Mouse (Mus musculus) limb, embryonic 11.5 days (tissue): ENCODE measurements around the gene Polr3e. TPM values are rescaled to one million over a fixed set of nuclear protein-coding genes. Genes with fewer than 3 reads are reported as not detected.
"Not testable (repeated sequence)": the region's sequence is repeated elsewhere in the genome, so short reads cannot be mapped to it uniquely, and the experiment has no call there.

Experiments
- ATAC-seq: fragments of 200-750 bp; cut with Nextera tagmentation; 2 replicates; pipeline ENCODE4 v1.8.0; 2017; ENCODE audit warnings: low read depth; ENCODE audit not compliant: insufficient number of reproducible peaks, low FRiP score, low TSS enrichment
- DNase-seq: peaks from one replicate; pipeline ENCODE4 v3.0.0-alpha.2; 2015; ENCODE audit warnings: low spot score
- H3K27ac ChIP-seq: fragments of 300-500 bp; sonication (generic); replicated peaks from 2 replicates; pipeline ENCODE4 v1.5.1; 2014; ENCODE audit warnings: low read depth, mild to moderate bottlenecking, low read length
- H3K27me3 ChIP-seq: fragments of 300-500 bp; sonication (generic); 2 replicates; pipeline ENCODE4 v1.6.1; 2014; ENCODE audit warnings: mild to moderate bottlenecking, low read length, mixed read lengths; ENCODE audit not compliant: control insufficient read depth, insufficient read depth
- H3K36me3 ChIP-seq: fragments of 300-500 bp; sonication (generic); 2 replicates; pipeline ENCODE4 v1.6.1; 2014; ENCODE audit warnings: mild to moderate bottlenecking, low read length, moderate library complexity, mixed read lengths; ENCODE audit not compliant: control insufficient read depth, insufficient read depth
- H3K4me1 ChIP-seq: fragments of 300-500 bp; sonication (generic); 2 replicates; pipeline ENCODE4 v1.6.1; 2014; ENCODE audit warnings: low read length, mixed read lengths; ENCODE audit not compliant: control insufficient read depth, insufficient read depth
- H3K4me2 ChIP-seq: fragments of 300-500 bp; sonication (generic); 2 replicates; pipeline ENCODE4 v1.6.1; 2014; ENCODE audit warnings: low read depth, mild to moderate bottlenecking, moderate library complexity; ENCODE audit not compliant: severe bottlenecking
- H3K4me3 ChIP-seq: fragments of 300-500 bp; sonication (generic); 2 replicates; pipeline ENCODE4 v1.5.1; 2014; ENCODE audit warnings: low read depth, low read length
- H3K9ac ChIP-seq: fragments of 300-500 bp; sonication (generic); 2 replicates; pipeline ENCODE4 v1.6.1; 2014; ENCODE audit warnings: mild to moderate bottlenecking, low read length
- H3K9me3 ChIP-seq: fragments of 300-500 bp; sonication (generic); 2 replicates; pipeline ENCODE4 v1.6.1; 2016; ENCODE audit warnings: low read length; ENCODE audit not compliant: control insufficient read depth
- WGBS: fragments of 180-500 bp; shearing (Covaris S2); extraction: QIAGEN DNeasy Blood & Tissue Kit; methylation state at CpG from one replicate; pipeline ENCODE4 v1.1.7; 2014; 5-methylcytosine and 5-hydroxymethylcytosine counted together
- polyA plus RNA-seq: library from polyadenylated mRNA; unstranded; fragments of >200 nt; fragmentation: Nextera tagmentation; extraction: Ambion mirVana; gene quantifications from 2 replicates; pipeline ENCODE4 v1.2.1, GENCODE M21; 2014

The Polr3e gene
- polyA plus RNA-seq, 1 experiment from 2014 or later, result 29.3 TPM

DNA sequence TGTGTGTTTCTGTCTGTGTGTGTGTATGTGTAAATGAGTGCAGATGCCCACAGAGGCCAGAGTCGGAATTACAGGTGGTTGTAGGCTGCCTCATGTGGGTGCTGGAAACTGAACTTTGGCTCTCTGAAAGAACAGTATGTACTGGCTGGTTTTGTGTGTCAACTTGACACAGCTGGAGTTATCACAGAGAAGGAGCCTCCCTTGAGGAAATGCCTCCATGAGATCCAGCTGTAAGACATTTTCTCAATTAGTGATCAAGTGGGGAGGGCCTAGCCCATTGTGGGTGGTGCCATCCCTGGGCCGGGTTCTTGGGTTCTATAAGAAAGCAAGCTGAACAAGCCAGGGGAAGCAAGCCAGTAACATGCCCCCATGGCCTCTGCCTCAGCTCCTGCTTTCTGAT, 54.9 kb downstream of the Polr3e start:
- not testable (repeated sequence) for H3K4me3 ChIP-seq, H3K9me3 ChIP-seq, H3K36me3 ChIP-seq, DNase-seq, H3K27me3 ChIP-seq, H3K4me1 ChIP-seq, H3K9ac ChIP-seq, H3K27ac ChIP-seq, ATAC-seq, H3K4me2 ChIP-seq
- 92% methylated on average over 2 of the region's 2 CpGs for WGBS

DNA sequence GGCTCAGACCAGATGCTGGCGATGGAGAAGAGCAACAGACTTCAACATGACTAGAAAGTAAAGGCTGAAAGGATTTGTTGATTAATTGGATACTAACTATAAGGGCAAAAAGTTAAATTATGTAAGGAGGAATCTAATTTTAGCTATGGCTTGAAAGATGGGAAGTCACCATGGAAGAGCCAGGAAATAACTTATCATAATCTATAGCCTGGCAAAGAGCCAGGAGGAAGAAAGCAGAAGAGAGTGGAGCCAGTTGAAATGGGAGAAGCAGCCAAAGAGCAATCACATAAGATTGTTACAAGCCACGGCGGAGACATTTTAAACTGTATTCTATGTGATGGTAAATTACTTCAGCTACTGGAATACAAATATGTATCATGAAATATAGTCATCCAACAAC, 56.5 kb downstream of the Polr3e start:
- ATAC-seq (no peak), DNase-seq (no peak)
- no peaks in the 10 kb centered on the region for H3K4me1 ChIP-seq
- no peak overlapping the region for H3K4me2 ChIP-seq
- H3K4me3 ChIP-seq, result no peak overlapping the region
- H3K9me3 ChIP-seq, result no peaks in the 10 kb centered on the region
- 95% methylated on average over 3 of the region's 3 CpGs for WGBS
- no peak overlapping the region for H3K9ac ChIP-seq
- no peaks in the 10 kb centered on the region for H3K36me3 ChIP-seq
- no peaks in the 10 kb centered on the region for H3K27me3 ChIP-seq
- no peak overlapping the region for H3K27ac ChIP-seq

DNA sequence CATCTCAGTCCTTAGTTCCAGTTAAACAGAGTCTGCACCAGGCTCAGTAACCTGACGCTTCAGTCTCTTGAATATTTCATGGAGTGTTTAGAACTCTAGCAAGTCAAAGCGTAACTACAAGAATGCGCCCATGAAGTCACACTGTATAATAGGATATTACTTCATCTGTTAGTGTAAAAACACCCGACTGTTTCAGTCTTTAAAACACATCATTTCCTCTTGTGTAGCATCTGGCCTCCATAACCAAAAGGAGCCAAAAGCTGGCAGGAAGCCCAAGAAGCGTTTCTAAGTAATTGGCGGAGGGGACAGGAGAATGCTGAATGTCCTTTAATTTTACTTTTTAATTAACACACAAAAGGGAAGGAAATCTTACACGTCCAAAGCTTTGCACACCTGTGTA, 59.5 kb downstream of the Polr3e start:
- Histone ChIP-seq H3K9me3 (no peaks in the 10 kb centered on the region), H3K27ac (no peak overlapping the region), H3K36me3 (no peaks in the 10 kb centered on the region), H3K4me1 (0 out of 2 replicates have a peak, but pooled peaks cover 4% of the 10 kb centered on the region), H3K9ac (no peak overlapping the region), H3K4me2 (no peak overlapping the region), H3K4me3 (no peak overlapping the region), H3K27me3 (no peaks in the 10 kb centered on the region)
- DNase-seq, result no peak
- WGBS, result 67% methylated on average over 7 of the region's 7 CpGs
- no peak for ATAC-seq

DNA sequence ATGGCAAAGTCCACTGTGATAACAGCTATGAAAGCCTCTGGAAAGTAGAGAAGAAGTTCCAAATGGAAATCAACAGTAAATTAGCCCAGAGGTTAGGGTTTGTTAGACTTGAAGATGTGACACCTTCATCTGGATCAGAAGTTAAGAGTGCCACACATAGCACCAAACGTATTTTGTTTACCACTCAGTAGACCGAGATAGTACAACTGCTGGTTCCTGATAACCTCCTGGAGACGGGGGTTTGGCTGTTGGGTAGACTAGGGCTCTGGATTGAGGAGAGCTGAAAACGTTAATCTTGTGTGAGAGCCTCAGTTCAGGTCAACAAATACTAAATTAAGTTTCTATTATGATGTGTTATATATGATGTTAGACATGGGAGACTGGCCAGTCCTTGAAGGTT, 62.5 kb downstream of the Polr3e start:
- no peak overlapping the region for H3K9ac ChIP-seq
- no peaks in the 10 kb centered on the region for H3K9me3 ChIP-seq
- H3K4me1 ChIP-seq, result 0 out of 2 replicates have a peak, but pooled peaks cover 4% of the 10 kb centered on the region
- H3K27me3 ChIP-seq, result no peaks in the 10 kb centered on the region
- 91% methylated on average over 4 of the region's 4 CpGs for WGBS
- DNase-seq, result no peak
- ATAC-seq, result no peak
- H3K4me2 ChIP-seq, result no peak overlapping the region
- H3K27ac ChIP-seq, result no peak overlapping the region
- no peak overlapping the region for H3K4me3 ChIP-seq
- H3K36me3 ChIP-seq, result no peaks in the 10 kb centered on the region

DNA sequence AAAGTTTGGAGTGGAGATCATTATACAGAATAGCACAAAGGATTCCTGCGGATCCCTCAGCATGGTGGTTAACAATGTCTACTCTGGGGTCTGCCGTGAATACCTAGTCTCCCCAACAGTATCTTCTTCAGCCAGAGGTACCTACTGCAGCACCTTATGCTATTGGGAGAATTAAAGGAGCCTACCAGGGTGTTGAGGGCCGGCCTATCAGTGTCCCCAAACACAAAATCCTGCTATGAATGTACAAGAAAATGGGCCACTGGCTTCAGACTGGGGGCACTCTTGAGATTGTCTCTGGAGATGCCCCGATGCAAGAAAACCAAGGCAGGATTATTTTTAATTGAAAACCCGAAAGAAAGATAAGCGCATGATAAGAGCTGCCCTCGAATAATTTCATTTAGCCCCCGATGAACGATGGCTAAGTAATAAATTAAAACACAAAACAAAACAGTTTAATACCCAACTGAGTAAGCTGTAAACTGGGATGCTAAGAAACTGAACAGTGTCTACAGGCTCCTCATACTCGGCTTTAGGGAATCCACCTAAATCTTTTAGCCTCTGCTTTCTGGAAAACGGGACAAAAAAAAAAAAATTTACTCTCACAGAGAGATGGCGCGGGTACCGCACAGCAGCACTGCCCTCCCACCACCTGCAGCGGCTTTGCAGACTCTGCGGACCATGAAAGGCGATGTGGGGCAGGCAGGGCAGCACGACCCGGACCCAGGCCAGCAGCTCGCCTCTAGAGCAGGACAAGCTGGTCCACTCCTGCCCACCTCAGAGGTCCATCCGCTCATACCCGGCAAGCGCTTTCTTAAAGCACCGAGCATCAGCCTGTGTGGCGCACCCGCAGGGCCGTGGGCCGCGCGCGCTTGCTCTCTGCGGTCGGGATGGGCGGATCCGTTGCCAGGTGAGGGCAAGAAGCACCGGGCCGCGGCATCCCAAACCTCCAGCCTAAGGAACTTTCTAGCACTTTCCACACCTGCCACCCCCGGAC, 63.7 kb downstream of the Polr3e start:
- H3K27ac ChIP-seq, result 0 out of 2 replicates have a peak overlapping the region, but pooled peaks have one; percentile 30
- peak; percentile 68 for ATAC-seq
- WGBS, result 6% methylated on average over 39 of the region's 39 CpGs

DNA sequence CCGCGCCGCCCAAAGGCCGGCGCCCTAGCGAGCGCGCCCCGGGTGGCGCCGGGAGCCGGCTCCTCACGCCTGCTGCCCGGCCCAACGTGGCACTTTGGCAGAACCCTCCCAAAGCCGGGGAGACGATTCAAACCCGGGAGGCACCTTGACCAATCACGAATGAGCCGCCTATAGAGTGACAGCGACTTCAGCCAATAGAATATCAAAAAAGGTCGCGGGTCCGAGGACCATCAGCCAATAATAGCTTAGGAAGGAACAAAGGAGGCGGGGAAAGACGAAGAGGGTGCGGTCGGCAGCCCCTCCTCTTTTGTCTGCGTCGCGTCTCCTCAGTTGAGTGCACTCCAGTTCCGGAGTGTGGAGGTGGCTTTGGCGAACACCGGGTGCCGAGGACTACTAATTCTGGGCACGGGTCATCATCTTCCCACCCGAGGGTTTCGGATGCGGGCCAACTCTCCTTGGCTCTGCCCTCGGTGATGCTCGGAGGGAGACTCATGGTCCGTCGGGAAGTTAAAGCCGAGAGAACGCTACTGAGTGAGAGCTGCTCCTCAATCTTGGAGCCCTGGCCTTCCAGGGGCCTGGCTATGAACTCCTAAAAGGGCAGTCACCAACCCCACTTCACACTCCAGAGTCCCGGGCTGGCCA, 64.8 kb downstream of the Polr3e start, which contains the start of the genes Cdr2 and Mfsd13b:
Cdr2 (minus strand) TSS at position 113 of the 642 bp plus-strand sequence.
Mfsd13b (plus strand) TSS at position 310 of the 642 bp plus-strand sequence.
- H3K9me3 ChIP-seq, result no peaks in the 10 kb centered on the region
- no peaks in the 10 kb centered on the region for H3K36me3 ChIP-seq
- H3K4me1 ChIP-seq, result 0 out of 2 replicates have a peak, but pooled peaks cover 4% of the 10 kb centered on the region
- ATAC-seq, result peak; percentile 96
- DNase-seq, result peak; percentile 96
- 0 out of 2 replicates have a peak within 1 kb of the TSS, but pooled peaks have one; percentile 55 for H3K27ac ChIP-seq
- H3K9ac ChIP-seq, result peak within 1 kb of the TSS; percentile 75
- H3K27me3 ChIP-seq, result no peaks in the 10 kb centered on the region
- peak within 1 kb of the TSS; percentile 70 for H3K4me3 ChIP-seq
- WGBS, result under 1% methylated on average over 46 of the region's 46 CpGs
- peak within 1 kb of the TSS; percentile 61 for H3K4me2 ChIP-seq

More for the DNA sequence above, 63.7 kb downstream of the Polr3e start:
- Histone ChIP-seq H3K4me2 (peak overlapping the region; percentile 61), H3K4me3 (peak overlapping the region; percentile 70), H3K9me3 (no peaks in the 10 kb centered on the region), H3K27me3 (no peaks in the 10 kb centered on the region), H3K9ac (peak overlapping the region; percentile 75), H3K36me3 (no peaks in the 10 kb centered on the region), H3K4me1 (0 out of 2 replicates have a peak, but pooled peaks cover 4% of the 10 kb centered on the region)
- peak; percentile 74 for DNase-seq

DNA sequence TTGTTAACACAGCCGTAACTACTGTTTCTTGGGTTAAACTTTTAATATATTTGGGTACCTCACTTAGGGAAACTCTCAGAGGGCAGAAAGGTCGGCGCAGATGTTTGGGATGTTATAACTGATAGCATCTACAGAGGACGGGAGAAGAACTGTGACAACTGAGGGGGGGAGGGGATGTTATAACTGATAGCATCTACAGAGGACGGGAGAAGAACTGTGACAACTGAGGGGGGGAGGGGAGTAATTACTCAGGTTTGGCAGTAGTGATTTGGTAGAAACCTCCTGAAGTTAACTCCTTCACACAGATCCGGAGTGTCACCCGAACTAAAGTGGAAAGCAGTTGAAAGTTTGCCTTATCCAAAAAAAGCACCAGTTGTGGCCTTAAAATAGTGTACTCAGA, 65.4 kb downstream of the Polr3e start:
- 9% methylated on average over 7 of the region's 7 CpGs for WGBS
- Histone ChIP-seq H3K4me3 (peak overlapping the region; percentile 70), H3K9ac (peak overlapping the region; percentile 70; the same call in 1 of the 2 replicates), H3K27ac (no peak overlapping the region), H3K27me3 (no peaks in the 10 kb centered on the region), H3K4me1 (0 out of 2 replicates have a peak, but pooled peaks cover 4% of the 10 kb centered on the region), H3K36me3 (no peaks in the 10 kb centered on the region), H3K9me3 (no peaks in the 10 kb centered on the region), H3K4me2 (peak overlapping the region; percentile 61)
- DNase-seq (no peak), ATAC-seq (no peak)

DNA sequence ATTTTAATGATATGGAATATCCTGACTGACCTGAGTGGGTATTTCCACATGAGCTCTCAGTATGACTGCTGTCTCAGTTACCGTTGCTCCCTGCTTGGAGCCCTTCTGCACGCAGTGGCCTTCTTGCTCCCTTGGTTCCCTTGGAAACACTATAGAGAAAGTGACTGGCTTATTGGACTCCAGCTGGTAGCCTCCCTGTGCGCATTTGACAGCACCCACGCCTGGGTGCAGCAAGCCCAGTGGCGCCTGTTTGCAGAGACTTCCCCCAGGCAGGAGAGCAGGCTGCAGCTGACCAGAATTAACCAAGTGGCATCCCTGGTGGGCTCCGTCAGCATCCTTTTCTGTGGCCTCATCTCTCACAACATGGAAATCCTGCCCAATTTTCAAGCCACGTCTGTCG, 73.6 kb downstream of the Polr3e start:
- Histone ChIP-seq H3K4me3 (no peak overlapping the region), H3K27me3 (no peaks in the 10 kb centered on the region), H3K9me3 (no peaks in the 10 kb centered on the region), H3K9ac (no peak overlapping the region), H3K36me3 (no peaks in the 10 kb centered on the region), H3K4me2 (no peak overlapping the region), H3K27ac (no peak overlapping the region), H3K4me1 (no peaks in the 10 kb centered on the region)
- no peak for ATAC-seq
- WGBS, result 77% methylated on average over 8 of the region's 8 CpGs
- no peak for DNase-seq
